Mouse (Mus musculus) layer of hippocampus, postnatal 10 days (tissue): ENCODE measurements around the gene Hcfc1. TPM values are rescaled to one million over a fixed set of nuclear protein-coding genes. Genes with fewer than 3 reads are reported as not detected.

Source experiments
- DNase-seq, 2 experiments: peaks; one replicate each; pipeline ENCODE4 v3.0.0; 2021; ENCODE audit warnings: low spot score in 2 of 2
- long read RNA-seq: library from polyadenylated mRNA; stranded (forward); transcript quantifications from one replicate; pipeline ENCODE4 v2.0.0, GENCODE M21; 2023
- total RNA-seq, 2 experiments: library from RNA; stranded (reverse); gene quantifications; 2 replicates each; pipeline ENCODE4 v1.2.3; 2021

Hcfc1 gene
- total RNA-seq: 10 to 100 TPM; 72.9 to 77.8 TPM
- long read RNA-seq, partial matches to known transcripts: 4 of 8 reads
- long read RNA-seq, other reads (novel, unspliced or antisense): 4 of 8 reads

DNA sequence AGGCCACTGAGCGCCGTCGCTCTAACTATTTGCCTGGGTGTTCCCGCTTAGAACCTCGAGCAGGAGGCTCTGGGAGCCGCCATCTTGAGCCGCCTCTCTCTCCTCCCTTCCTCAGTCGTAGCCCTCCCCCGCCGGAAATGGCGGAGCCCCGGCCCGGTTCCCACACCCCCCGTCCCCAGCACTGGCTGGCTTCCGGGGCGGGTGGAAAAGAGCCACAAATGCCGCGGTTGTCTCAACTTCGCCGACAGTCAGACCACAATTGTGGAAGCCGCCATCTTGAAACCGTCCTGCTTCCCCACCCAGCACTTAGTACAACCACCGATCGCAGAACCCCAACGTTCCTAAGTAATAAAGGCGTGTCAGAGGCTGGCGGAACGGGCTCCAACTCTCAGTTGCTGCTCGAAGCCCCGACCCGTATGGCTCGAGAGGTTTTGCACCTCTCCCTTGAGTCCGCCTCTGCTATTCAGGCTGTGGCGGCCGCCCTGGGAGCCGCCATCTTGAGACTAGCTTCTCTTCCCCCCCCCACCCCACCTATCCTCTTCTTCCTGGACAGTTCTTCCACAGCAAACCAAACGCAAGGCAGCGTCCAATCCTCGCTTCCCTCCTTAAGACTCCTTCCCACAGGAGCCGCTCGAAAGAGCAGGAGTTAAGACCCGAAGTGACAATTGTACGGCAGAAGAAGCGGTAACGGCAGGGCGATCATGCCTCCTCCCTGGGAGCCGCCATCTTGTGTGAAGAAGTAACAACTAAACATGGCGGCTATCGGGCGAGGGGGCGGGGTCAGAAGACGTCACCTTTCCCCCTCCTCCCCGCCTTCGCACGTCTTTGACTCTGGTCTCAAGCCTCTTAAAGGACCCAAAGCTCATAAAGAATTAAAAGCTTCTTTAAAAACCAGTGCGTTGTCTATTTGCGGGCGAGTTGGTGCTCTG, at the start of gene Hcfc1:
Gene Hcfc1 (minus strand): TSS at position 110 of the 929 bp plus-strand sequence.
- DNase-seq: peak; percentile 86 to 91

- no peak for DNase-seq
Measured at GRCm38 (mm10) chrX:74014597-74014996, 48.4 kb upstream of the Hcfc1 start.

- DNase-seq: no peak
Measured at GRCm38 (mm10) chrX:74008063-74008462, 41.9 kb upstream of the Hcfc1 start.

DNA sequence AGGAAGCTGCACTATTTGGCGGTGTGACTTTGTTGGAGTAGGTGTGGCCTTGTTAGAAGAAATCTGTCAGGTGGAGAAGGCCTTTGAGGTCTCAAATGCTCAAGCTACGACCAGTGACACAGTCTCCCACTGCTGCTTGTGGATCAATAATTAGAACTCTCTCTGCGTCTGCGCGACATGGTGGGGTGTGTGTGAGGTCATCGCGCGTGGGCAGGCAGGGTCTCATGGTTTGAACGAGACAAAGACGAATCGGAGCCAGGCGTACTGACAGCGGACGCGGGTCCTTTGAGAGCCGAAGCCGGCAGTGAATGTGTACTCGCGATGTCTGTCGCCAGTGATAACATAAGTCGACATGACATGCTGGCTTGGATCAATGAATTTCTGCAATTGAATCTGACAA, 40.2 kb upstream of the Hcfc1 start:
- DNase-seq: no peak

DNA sequence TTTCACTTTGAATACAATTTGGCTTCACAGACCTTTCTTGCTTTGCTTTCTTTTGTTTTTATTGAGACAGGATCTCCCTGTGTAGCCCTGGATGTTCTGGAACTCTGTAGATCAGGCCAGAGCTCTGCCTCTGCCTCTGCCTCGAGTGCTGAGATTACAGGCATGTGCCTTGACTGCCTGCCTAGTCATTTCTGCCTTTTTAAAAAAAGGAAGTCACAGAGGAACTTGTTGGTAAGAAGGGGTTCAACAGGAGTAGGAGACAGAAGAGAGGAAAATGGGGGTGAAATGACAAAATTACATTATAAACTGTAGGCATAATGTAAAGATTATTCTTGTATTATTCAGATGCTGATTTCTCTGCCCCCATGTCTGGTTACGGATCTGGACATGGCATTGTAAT, 37.5 kb upstream of the Hcfc1 start:
- DNase-seq: no peak

GRCm38 (mm10) chrX:74001024-74001423, 34.9 kb upstream of the Hcfc1 start:
- no peak for DNase-seq

DNA sequence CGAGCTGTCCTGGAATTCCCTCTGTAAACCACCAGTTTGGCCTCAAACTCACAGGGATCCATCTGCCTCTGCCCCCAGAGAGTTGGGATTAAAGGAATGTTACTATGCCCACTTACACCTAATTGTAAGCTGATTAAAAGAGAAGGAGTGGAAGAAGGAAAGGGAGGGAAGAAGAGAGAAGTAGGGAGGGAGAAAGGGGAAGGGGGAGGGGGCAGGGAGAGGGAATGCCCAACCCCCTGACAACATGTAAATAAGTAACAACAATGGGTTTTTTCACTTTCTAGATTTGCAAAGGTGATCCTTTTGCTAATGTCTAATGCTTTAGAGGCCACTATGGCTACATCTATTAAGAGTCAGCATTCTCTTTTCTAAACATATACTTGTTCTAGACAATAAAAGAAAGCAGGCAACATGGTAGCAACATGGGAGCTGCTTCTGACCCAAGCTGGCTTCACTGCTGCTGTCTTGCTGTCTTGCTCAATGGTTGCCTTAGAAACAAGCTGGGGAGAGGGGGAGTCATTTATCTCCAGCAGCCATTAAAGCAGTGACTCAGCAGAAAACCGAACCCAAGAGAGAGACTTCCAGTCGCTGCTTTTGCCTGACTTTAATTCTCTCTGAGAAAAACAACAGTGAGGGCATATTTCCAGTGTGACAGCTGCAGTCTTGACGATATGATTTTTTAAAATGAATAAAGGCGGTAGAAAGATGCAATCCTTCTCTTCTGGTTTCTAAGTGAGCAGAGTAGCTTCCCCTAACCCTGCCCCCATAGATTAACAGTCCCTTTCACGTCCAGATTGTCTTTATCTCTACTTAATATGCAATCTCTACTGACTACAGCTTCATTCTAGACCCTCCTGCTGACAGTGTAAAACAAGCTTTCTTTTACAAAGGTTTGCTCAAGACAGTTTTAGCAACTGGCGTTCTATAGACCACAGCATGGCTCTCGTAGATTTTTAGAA, 33.0 kb upstream of the Hcfc1 start:
- DNase-seq: peak; percentile 20 to 31

- DNase-seq: no peak
Measured at GRCm38 (mm10) chrX:73977783-73978182, 11.6 kb upstream of the Hcfc1 start.

DNA sequence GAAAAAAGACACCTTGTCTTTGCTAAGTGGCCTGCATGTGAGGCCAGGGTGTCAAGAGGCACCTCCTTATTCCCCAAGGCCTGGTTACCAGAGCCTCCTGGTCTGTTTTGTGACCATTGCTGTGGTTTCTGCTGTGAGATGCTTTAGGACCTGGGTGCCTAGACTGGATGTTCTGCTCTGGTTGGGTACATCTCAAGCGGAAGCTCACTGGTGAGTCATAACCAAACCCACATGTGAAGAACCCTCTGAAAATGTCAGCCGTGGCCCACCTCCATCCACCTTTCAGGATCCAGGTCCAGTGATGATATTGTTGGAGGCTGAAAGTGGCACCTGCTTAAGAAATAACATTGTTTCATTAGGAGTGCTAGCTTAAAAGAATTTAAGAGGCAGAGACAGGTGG, 10.1 kb upstream of the Hcfc1 start:
- no peak for DNase-seq

DNA sequence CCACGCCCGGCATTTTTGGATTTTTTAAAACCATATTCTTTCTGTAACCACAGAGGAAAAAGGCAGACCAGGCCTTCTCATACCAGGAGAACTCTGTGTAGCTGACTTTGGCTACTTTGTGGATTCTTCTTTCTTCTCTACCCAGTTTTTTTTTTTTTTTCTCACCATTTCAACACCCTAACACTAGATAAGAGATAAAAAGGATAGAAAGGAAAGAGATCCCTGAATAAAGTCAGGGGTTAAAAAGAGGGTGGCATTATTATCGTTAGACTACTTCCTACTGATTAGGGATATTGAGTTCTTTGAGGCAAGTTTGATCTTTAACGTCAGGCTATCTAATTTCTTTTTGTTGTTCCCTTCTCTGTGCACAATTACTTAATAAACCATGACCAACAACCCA, 6.6 kb upstream of the Hcfc1 start:
- no peak for DNase-seq

- DNase-seq: no peak
Measured at GRCm38 (mm10) chrX:73970781-73971180, 4.6 kb upstream of the Hcfc1 start.

DNA sequence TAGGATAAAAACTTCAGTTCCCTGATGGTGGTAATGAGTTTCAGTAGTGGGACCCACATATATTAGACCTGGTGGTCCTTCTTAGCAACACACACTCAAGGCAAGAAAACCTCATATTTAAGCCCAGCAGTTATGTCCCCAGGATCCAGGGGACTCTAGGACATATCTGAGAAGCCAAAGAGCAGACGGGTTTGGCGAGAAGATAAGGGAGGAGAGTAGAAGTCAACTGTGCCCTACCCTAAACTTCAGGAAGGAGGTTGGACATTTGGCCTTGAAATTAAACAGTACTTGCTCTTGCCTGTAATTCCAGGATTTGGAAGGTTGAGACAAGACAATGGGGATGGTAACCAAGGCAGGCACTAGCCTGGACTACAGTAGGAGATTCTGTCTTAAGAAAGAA, 3.6 kb upstream of the Hcfc1 start:
- no peak for DNase-seq

DNA sequence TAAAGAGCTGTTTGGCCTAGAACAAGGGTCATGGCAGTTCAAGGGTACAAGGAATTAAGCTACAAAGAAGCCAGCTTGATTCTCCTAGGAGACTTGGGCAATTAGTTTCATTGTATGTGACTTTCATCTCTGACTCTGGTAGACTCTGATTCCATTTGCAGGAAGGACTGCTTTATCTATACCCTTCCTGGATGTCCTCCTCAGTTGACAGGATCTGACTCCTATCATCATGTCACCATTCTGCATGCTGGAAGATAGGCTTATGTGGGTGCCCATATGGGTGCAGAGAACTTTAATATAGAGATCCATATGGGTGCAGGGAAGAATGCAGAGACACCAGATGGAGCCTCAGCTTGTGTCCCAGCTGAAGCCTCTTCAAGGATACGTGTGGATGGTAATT, 3.0 kb upstream of the Hcfc1 start:
- DNase-seq: no peak

- peak; percentile 80 to 87 for DNase-seq
Measured at GRCm38 (mm10) chrX:73967177-73968075, 1.3 kb upstream of the Hcfc1 start.

- DNase-seq: peak; percentile 40 to 66
Measured at GRCm38 (mm10) chrX:73965307-73965706, 850 bp downstream of the Hcfc1 start.

DNA sequence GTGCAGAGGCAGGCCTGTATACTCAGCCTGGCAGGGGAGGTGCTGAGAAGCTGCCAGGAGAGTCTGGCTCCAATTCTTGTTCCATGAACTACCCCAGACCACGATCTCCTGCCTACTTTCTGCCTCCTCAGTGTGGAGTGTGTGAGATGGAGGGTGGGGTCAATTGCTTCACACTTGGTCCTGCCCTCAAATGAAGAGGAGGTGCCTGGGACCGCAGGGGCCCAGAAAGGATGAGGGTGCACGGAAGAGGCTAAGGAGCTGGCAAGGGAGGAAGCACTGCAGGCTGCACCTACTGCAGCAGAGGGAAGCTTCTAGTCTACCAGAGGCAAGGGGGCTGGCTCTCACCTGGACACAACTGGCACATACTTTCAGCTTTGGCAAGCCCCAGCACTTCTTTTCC, 1.8 kb downstream of the Hcfc1 start:
- DNase-seq: no peak

DNA sequence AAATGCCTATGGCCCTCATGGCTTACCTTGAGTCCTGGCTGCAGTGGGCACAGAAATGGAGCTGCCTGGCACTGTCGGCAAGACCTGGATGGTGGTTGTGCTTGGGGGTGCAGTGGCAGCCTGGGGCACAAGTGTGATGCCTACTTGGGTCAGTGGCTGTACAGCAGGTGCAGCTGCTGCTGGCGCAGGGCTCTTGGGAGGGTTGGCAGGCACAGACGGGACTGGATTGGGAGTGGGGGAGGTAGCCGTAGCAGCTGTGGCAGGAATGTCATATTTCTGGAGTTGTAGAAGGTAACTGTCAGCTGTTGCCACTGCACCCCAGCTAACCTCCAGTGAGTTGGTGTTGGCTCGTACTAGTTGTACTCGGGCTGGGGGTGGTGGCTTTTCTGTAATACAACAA, 11.2 kb downstream of the Hcfc1 start:
- DNase-seq: no peak

DNA sequence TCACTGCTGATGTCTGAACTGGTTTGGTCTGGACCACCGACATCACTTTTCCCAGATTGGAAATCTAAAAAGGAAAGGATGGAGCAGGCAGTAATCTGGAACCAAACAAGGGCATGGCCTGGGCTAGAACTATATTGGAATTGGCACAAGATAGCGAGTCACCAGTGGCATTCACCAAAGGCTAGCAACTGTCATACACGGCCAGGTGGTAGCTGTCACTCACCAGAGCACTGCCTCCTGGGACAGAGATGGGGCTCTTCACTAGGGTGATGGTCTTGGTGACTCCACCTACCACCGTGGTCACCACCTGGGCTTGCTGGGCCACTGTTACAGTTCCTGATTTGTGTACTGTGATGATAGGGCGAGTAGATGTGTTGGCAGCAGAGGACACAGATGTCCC, 13.6 kb downstream of the Hcfc1 start:
- no peak for DNase-seq

- no peak for DNase-seq
Measured at GRCm38 (mm10) chrX:73949341-73949740, 16.8 kb downstream of the Hcfc1 start.

GRCm38 (mm10) chrX:73948647-73949046, 17.5 kb downstream of the Hcfc1 start:
- peak; percentile 51 to 53 for DNase-seq

DNA sequence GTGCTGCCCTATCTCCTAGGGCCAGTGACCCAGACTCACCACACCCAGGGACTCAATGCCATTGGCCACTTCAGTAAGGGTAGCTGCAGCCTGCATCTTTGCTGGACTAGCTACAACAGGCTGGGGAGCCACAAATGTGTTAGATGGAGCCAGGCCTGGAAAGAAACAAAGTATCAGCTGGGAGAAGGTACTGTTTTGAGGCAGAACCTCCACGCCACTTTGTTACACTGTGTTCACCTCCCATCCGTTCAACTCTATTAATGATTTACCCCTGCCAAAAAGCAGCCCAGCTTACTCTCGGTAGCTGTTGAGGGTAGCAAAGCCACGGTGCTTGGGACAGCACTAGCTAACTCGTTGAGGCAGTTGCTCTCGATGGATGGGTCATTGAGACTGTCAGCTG, 19.3 kb downstream of the Hcfc1 start:
- DNase-seq: no peak
